Mouse (Mus musculus): ENCODE results near the gene Gm5868. TPM values are rescaled to one million over a fixed set of nuclear protein-coding genes. Genes with fewer than 3 reads are reported as not detected.

The Gm5868 gene
- total RNA-seq, 2 experiments from 2014 or later = 0.33 to 0.34 TPM

DNA sequence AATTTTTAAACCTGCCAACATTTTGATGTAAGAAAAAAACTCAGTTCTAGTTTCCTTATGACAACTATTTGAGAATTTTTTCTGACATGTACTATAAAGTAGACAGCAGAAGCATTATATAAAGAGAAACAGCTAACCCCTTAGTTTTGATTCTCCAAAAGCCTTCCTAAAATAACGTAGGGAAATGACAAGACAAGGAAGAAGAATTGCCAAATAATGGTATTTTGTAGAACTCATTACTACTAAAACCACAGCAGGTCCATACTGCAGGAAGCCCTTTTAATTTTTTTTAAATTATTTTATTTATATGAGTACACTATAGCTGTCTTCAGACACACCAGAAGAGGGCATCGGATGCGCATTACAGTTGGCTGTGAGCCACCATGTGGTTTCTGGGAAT, 36.1 kb downstream of the Gm5868 start:
- DNase-seq (ENCODE audit: extremely low spot score in 1 of 2, low spot score in 1 of 2) = no peak

Other genes with a start within 250 kb of the Gm5868 start
- not detected for gene Corin, start 83.1 kb downstream of the Gm5868 start, total RNA-seq (2021)
- gene Nfxl1, start 27.9 kb downstream of the Gm5868 start, total RNA-seq (2021) = 10 to 100 TPM; 12.2 to 18.5 TPM
- under 1 TPM; 0.35 to 0.37 TPM for gene Zar1, start 6.3 kb downstream of the Gm5868 start, total RNA-seq (2021)
- gene Cnga1, start 56.7 kb upstream of the Gm5868 start, total RNA-seq (2021) = not detected
- not detected for gene Nipal1, start 60.2 kb upstream of the Gm5868 start, total RNA-seq (2021)
- under 1 TPM in 1 of 2 experiments, not detected in 1; 0.14 TPM for gene Txk, start 165.2 kb upstream of the Gm5868 start, total RNA-seq (2021)

Data from layer of hippocampus, postnatal 25 days (tissue).